ENCODE assay signal across 8 mouse cellular contexts in the genomic region with DNA sequence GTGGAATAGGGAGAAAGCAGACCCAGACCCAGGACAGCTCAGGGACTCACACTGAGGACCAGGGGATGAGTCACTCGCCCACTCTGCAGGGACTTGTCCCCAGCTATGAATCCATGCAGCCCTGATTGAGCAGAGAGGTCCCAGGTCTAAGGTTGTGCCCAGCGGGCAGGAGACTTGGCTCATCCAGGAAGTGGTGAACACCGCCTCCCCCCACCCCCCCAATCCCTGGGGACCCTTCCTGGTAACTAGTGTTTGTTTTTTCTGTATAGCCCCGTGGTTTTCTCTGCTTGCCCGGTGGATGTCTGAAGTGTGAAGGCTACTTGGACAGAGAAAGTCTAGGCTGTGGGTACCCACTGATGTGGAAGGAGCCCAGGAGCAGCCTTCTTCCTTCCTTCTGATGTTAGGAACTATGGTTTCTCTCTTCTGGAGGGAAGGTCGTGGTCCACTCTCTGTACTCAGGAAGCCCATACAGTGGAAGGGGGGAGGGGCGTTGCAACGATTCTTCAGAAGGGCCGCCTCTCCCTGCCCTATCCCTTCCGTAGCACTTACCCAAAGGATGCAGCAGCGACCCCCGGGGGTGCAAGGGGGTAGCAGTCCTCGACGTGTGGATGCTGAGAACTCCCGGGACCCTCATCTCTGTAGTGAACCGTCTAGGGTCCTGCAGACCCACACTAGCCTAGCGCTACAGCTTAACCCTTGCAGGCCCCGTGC.
DNase-seq lines count a peak whose midpoint lies in the region; ATAC-seq lines count a peak whose summit lies in the region.

No protein-coding gene starts in this region.

- ATAC-seq in embryonic facial prominence, embryonic 13.5 days (ENCODE audit: insufficient number of reproducible peaks, insufficient read depth, low FRiP score, low TSS enrichment, low read depth): peak; percentile 60
- peak; percentile 69 for ATAC-seq in limb, embryonic 11.5 days (ENCODE audit: insufficient number of reproducible peaks, low FRiP score, low TSS enrichment, low read depth)
- ATAC-seq in midbrain, embryonic 14.5 days (ENCODE audit: low FRiP score, low TSS enrichment): peak; percentile 21; the same call in 1 of the 2 replicates
- no peak for ATAC-seq in monocyte, adult 5-6 weeks (replicated peaks; ENCODE audit: insufficient number of reproducible peaks, low FRiP score, low TSS enrichment, poor library complexity, severe bottlenecking)

- peak overlapping the region; percentile 90 for H3K4me3 ChIP-seq in embryonic facial prominence, embryonic 13.5 days
- H3K4me3 ChIP-seq in limb, embryonic 11.5 days (ENCODE audit: low read depth, low read length): peak overlapping the region; percentile 95
- peak overlapping the region; percentile 44 for H3K4me3 ChIP-seq in midbrain, embryonic 14.5 days (replicated peaks; ENCODE audit: low read depth, low read length)

- H3K4me2 ChIP-seq in embryonic facial prominence, embryonic 13.5 days: peak overlapping the region; percentile 83
- H3K4me2 ChIP-seq in limb, embryonic 11.5 days (ENCODE audit: low read depth, severe bottlenecking): peak overlapping the region; percentile 68
- peak overlapping the region; percentile 71 for H3K4me2 ChIP-seq in midbrain, embryonic 14.5 days (ENCODE audit: low read length)

- intact Hi-C loops in heart, postnatal 25 days (cut with DNase I): loop anchor here (2.0 kb wide), 1 partner anchor 17 kb away; no protein-coding TSS in a partner anchor

- H3K9me3 ChIP-seq in embryonic facial prominence, embryonic 13.5 days: no peaks in the 10 kb centered on the region
- H3K9me3 ChIP-seq in limb, embryonic 11.5 days (ENCODE audit: control insufficient read depth, low read length): no peaks in the 10 kb centered on the region
- no peaks in the 10 kb centered on the region for H3K9me3 ChIP-seq in midbrain, embryonic 14.5 days (ENCODE audit: control insufficient read depth, low read length)

- no peaks in the 10 kb centered on the region for H3K27me3 ChIP-seq in embryonic facial prominence, embryonic 13.5 days
- no peaks in the 10 kb centered on the region for H3K27me3 ChIP-seq in limb, embryonic 11.5 days (ENCODE audit: control insufficient read depth, insufficient read depth, low read length)
- no peaks in the 10 kb centered on the region for H3K27me3 ChIP-seq in midbrain, embryonic 14.5 days (ENCODE audit: control insufficient read depth, insufficient read depth, low read length)

- H3K27ac ChIP-seq in embryonic facial prominence, embryonic 13.5 days: peak overlapping the region; percentile 92
- peak overlapping the region; percentile 96 for H3K27ac ChIP-seq in limb, embryonic 11.5 days (replicated peaks; ENCODE audit: low read depth, low read length)
- no peak overlapping the region for H3K27ac ChIP-seq in midbrain, embryonic 14.5 days (replicated peaks; ENCODE audit: low read depth, low read length)

- 3% methylated on average over 18 of the region's 18 CpGs for WGBS in embryonic facial prominence, embryonic 13.5 days
- WGBS in limb, embryonic 11.5 days: 2% methylated on average over 18 of the region's 18 CpGs
- 5% methylated on average over 18 of the region's 18 CpGs for WGBS in midbrain, embryonic 14.5 days

- peaks cover 72% of the 10 kb centered on the region for H3K4me1 ChIP-seq in embryonic facial prominence, embryonic 13.5 days
- H3K4me1 ChIP-seq in limb, embryonic 11.5 days (ENCODE audit: control insufficient read depth, insufficient read depth, low read length): peaks cover 56% of the 10 kb centered on the region
- H3K4me1 ChIP-seq in midbrain, embryonic 14.5 days (ENCODE audit: control insufficient read depth, insufficient read depth, low read length): peaks cover 34% of the 10 kb centered on the region

- DNase-seq in 3T3-L1 (ENCODE audit: low read depth, low spot score): peak; percentile 91
- peak; percentile 74 for DNase-seq in ES-CJ7 (ENCODE audit: low read depth, low spot score)
- DNase-seq in heart, postnatal 25 days (ENCODE audit: low spot score): peak; percentile 56
- DNase-seq in limb, embryonic 11.5 days (ENCODE audit: low spot score): peak; percentile 87
- DNase-seq in midbrain, embryonic 14.5 days: peak; percentile 64
- DNase-seq in thymus, postnatal 36 days: peak; percentile 56 to 75

- no peaks in the 10 kb centered on the region for H3K36me3 ChIP-seq in embryonic facial prominence, embryonic 13.5 days
- H3K36me3 ChIP-seq in limb, embryonic 11.5 days (ENCODE audit: control insufficient read depth, insufficient read depth, low read length): no peaks in the 10 kb centered on the region
- H3K36me3 ChIP-seq in midbrain, embryonic 14.5 days (ENCODE audit: control insufficient read depth, insufficient read depth, low read length): no peaks in the 10 kb centered on the region

- peak overlapping the region; percentile 91 for H3K9ac ChIP-seq in embryonic facial prominence, embryonic 13.5 days
- peak overlapping the region; percentile 67 for H3K9ac ChIP-seq in limb, embryonic 11.5 days (ENCODE audit: low read length)
- H3K9ac ChIP-seq in midbrain, embryonic 14.5 days (replicated peaks; ENCODE audit: low read length): 0 out of 2 replicates have a peak overlapping the region, but pooled peaks have one; percentile 60

Comparison
In these comparisons a context has a peak if more than half of its experiments do, and no peak if none do; other contexts are left out.
1. H3K4me3 ChIP-seq: peak in every context shown above with its lines; median percentile 95 in limb, embryonic 11.5 days; 90 in embryonic facial prominence, embryonic 13.5 days; 44 in midbrain, embryonic 14.5 days.